Mouse (Mus musculus) embryonic facial prominence, embryonic 11.5 days (tissue): ENCODE results near the gene Wfdc13. TPM values are rescaled to one million over a fixed set of nuclear protein-coding genes. Genes with fewer than 3 reads are reported as not detected.

Source experiments
- ATAC-seq: fragments of 200-750 bp; cut with Nextera tagmentation; replicated peaks from 2 replicates; pipeline ENCODE4 v1.8.0; 2017; ENCODE audit warnings: low read depth; ENCODE audit not compliant: insufficient number of reproducible peaks, low FRiP score, low TSS enrichment
- DNase-seq: peaks from one replicate; pipeline ENCODE4 v3.0.0-alpha.2; 2015; ENCODE audit warnings: low spot score
- H3K27ac ChIP-seq: fragments of 300-500 bp; sonication (generic); replicated peaks from 2 replicates; pipeline ENCODE4 v1.5.1; 2014; ENCODE audit warnings: mild to moderate bottlenecking, low read depth, low read length, control low read depth
- H3K27me3 ChIP-seq: fragments of 300-500 bp; sonication (generic); 2 replicates; pipeline ENCODE4 v1.6.1; 2014; ENCODE audit warnings: mild to moderate bottlenecking, low read length, moderate library complexity, mixed read lengths; ENCODE audit not compliant: control insufficient read depth, insufficient read depth
- H3K36me3 ChIP-seq: fragments of 300-500 bp; sonication (generic); replicated peaks from 2 replicates; pipeline ENCODE4 v1.6.1; 2014; ENCODE audit warnings: low read depth, mild to moderate bottlenecking, low read length, moderate library complexity, mixed read lengths; ENCODE audit not compliant: control insufficient read depth, insufficient read depth
- H3K4me1 ChIP-seq: fragments of 300-500 bp; sonication (generic); 2 replicates; pipeline ENCODE4 v1.6.1; 2014; ENCODE audit warnings: low read length, mixed read lengths; ENCODE audit not compliant: control insufficient read depth, insufficient read depth
- H3K4me2 ChIP-seq: fragments of 300-500 bp; sonication (generic); 2 replicates; pipeline ENCODE4 v1.6.1; 2014; ENCODE audit warnings: low read depth, mild to moderate bottlenecking, control low read depth, low read length, moderate library complexity
- H3K4me3 ChIP-seq: fragments of 300-500 bp; sonication (generic); 2 replicates; pipeline ENCODE4 v1.5.1; 2014; ENCODE audit warnings: low read depth, low read length, control low read depth
- H3K9ac ChIP-seq: fragments of 300-500 bp; sonication (generic); replicated peaks from 2 replicates; pipeline ENCODE4 v1.6.1; 2014; ENCODE audit warnings: mild to moderate bottlenecking, control low read depth, low read length
- H3K9me3 ChIP-seq: fragments of 300-500 bp; sonication (generic); replicated peaks from 2 replicates; pipeline ENCODE4 v1.6.1; 2016; ENCODE audit warnings: mild to moderate bottlenecking, low read length, inconsistent platforms, mixed read lengths; ENCODE audit not compliant: control insufficient read depth
- WGBS: fragments of 180-500 bp; shearing (Covaris S2); extraction: QIAGEN DNeasy Blood & Tissue Kit; methylation state at CpG from one replicate; pipeline ENCODE4 v1.1.7; 2014; 5-methylcytosine and 5-hydroxymethylcytosine counted together
- polyA plus RNA-seq: library from polyadenylated mRNA; unstranded; fragments of >200 nt; fragmentation: Nextera tagmentation; extraction: Ambion mirVana; gene quantifications from 2 replicates; pipeline ENCODE4 v1.2.1, GENCODE M21; 2014

The Wfdc13 gene
- polyA plus RNA-seq, 1 experiment from 2014 or later = not detected

DNA sequence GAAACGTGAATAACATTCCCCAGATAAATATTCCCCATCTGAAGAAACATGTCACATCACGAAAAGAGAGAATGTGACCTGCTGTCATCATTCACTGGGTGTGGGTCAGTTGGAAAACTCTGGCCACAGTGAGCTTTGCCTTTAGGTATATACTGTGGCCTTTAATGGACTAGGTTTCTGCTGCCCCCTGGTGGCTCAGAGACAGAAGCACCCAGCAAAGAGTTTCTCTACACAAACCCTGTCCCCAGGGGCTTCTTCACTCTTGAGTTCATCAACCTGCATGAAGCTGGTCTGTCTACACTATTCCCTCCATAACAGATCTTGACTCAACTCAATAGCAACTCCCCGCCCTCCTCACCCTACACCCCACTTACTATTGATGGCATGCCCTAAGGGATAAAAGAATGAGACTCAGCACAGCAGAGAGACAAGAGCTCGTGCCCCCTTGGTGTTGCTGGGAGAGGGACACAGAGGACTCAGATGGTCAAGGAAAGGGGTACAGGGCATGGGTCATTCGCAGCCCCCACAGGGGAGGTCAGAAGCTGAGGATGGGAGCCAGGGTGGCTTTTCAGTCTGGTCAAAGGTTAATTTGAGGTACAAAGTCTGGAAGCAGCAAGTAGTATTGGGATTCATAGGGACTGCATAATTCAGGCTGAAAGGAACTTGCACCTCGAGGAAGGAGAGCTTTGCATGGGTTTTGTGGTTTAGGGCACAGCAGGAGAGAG, 41.1 kb downstream of the Wfdc13 start:
- Histone ChIP-seq H3K9ac (no peak overlapping the region), H3K36me3 (no peaks in the 10 kb centered on the region), H3K4me2 (no peak overlapping the region), H3K4me1 (no peaks in the 10 kb centered on the region), H3K4me3 (no peak overlapping the region), H3K9me3 (no peaks in the 10 kb centered on the region), H3K27ac (no peak overlapping the region), H3K27me3 (no peaks in the 10 kb centered on the region)
- WGBS = 22% methylated on average over 6 of the region's 6 CpGs
- ATAC-seq = 0 out of 2 replicates have a peak, but pooled peaks have one; percentile 18
- DNase-seq = peak; percentile 84

GRCm38 (mm10) chr2:164731719-164732118, 46.8 kb downstream of the Wfdc13 start:
- no peak for DNase-seq
- Histone ChIP-seq H3K4me2 (no peak overlapping the region), H3K27me3 (no peaks in the 10 kb centered on the region), H3K36me3 (no peaks in the 10 kb centered on the region), H3K4me1 (no peaks in the 10 kb centered on the region), H3K9ac (no peak overlapping the region), H3K9me3 (no peaks in the 10 kb centered on the region), H3K27ac (no peak overlapping the region), H3K4me3 (no peak overlapping the region)
- ATAC-seq = no peak
- WGBS = 68% methylated on average over 5 of the region's 5 CpGs

- no peak overlapping the region for H3K27ac ChIP-seq
- 70% methylated on average over 2 of the region's 2 CpGs for WGBS
- H3K4me2 ChIP-seq = no peak overlapping the region
- H3K27me3 ChIP-seq = no peaks in the 10 kb centered on the region
- H3K4me1 ChIP-seq = no peaks in the 10 kb centered on the region
- H3K9me3 ChIP-seq = no peaks in the 10 kb centered on the region
- H3K9ac ChIP-seq = no peak overlapping the region
- no peaks in the 10 kb centered on the region for H3K36me3 ChIP-seq
- ATAC-seq (no peak), DNase-seq (no peak)
- no peak overlapping the region for H3K4me3 ChIP-seq
Measured at GRCm38 (mm10) chr2:164733259-164733658, 48.4 kb downstream of the Wfdc13 start.

DNA sequence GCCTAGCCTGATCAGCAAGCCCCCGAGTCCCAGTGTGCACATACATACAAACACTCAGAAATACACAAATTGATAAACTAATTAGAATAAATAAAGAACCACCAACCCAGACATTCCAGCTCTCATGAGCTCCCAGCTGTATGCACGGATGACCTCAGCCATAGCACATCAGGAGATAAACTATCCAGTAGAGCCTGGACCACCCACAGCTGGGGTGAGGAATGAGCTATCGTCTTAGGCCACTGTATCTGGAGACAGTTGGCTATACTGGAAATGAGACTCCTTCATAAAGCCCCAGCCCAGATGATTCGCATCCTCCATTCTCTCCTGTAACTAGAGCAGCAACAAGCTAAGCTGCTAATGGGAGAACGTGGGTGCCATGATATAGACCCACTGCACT, 49.9 kb downstream of the Wfdc13 start:
- H3K4me1 ChIP-seq = no peaks in the 10 kb centered on the region
- H3K27ac ChIP-seq = no peak overlapping the region
- no peak overlapping the region for H3K4me2 ChIP-seq
- no peaks in the 10 kb centered on the region for H3K27me3 ChIP-seq
- no peak overlapping the region for H3K4me3 ChIP-seq
- no peaks in the 10 kb centered on the region for H3K9me3 ChIP-seq
- no peaks in the 10 kb centered on the region for H3K36me3 ChIP-seq
- H3K9ac ChIP-seq = no peak overlapping the region
- DNase-seq (no peak), ATAC-seq (no peak)
- WGBS = 87% methylated on average over 5 of the region's 5 CpGs

DNA sequence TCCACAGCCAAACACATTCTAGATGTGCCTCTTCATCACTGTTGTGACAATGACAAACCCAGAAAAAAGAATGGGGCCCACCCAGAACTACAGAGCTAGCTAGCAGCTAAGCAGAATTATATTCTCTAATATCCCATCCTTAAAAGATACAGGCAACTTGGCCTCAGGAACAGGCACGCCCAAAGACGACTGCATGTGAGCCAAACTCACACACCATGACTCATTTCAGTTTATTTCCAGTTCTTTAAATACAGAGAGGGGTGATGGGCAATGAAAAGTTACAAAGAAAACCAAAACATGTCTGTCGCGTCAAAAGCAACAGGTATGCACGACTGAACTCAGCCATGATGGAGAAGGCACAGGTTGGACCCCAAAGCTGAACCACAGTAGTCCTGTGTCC, 50.5 kb downstream of the Wfdc13 start:
- ATAC-seq (no peak), DNase-seq (no peak)
- no peaks in the 10 kb centered on the region for H3K27me3 ChIP-seq
- H3K27ac ChIP-seq = no peak overlapping the region
- no peaks in the 10 kb centered on the region for H3K4me1 ChIP-seq
- H3K36me3 ChIP-seq = no peaks in the 10 kb centered on the region
- no peak overlapping the region for H3K9ac ChIP-seq
- H3K9me3 ChIP-seq = no peaks in the 10 kb centered on the region
- WGBS = 95% methylated on average over 5 of the region's 5 CpGs
- no peak overlapping the region for H3K4me2 ChIP-seq
- no peak overlapping the region for H3K4me3 ChIP-seq

Other genes with a start within 250 kb of the Wfdc13 start
- gene Sdc4, start 241.2 kb upstream of the Wfdc13 start, polyA plus RNA-seq = 19.2 and 24.1 TPM in 2 replicates
- 53.3 and 58.3 TPM in 2 replicates for gene Sys1, start 228.1 kb upstream of the Wfdc13 start, polyA plus RNA-seq
- gene Gm20458, start 224.1 kb upstream of the Wfdc13 start, polyA plus RNA-seq = 2.6 and 4.3 TPM in 2 replicates
- gene Trp53tg5, start 211.4 kb upstream of the Wfdc13 start, polyA plus RNA-seq = not detected in 2 replicates
- 1.6 and 4.2 TPM in 2 replicates for gene Dbndd2, start 199.0 kb upstream of the Wfdc13 start, polyA plus RNA-seq
- gene Pigt, start 187.6 kb upstream of the Wfdc13 start, polyA plus RNA-seq = 38.4 and 43.3 TPM in 2 replicates
- gene Wfdc2, start 122.7 kb upstream of the Wfdc13 start, polyA plus RNA-seq = 47.1 and 52.2 TPM in 2 replicates
- not detected in 2 replicates for gene Spint3, start 111.6 kb upstream of the Wfdc13 start, polyA plus RNA-seq
- not detected in 2 replicates for gene Wfdc6a, start 99.7 kb upstream of the Wfdc13 start, polyA plus RNA-seq
- gene Eppin, start 91.5 kb upstream of the Wfdc13 start, polyA plus RNA-seq = not detected in 2 replicates
- gene Wfdc6b, start 71.6 kb upstream of the Wfdc13 start, polyA plus RNA-seq = not detected in 2 replicates
- not detected in 2 replicates for gene Wfdc8, start 71.5 kb upstream of the Wfdc13 start, polyA plus RNA-seq
- not detected in 2 replicates for gene Wfdc16, start 46.3 kb upstream of the Wfdc13 start, polyA plus RNA-seq
- gene Wfdc10, start 29.1 kb upstream of the Wfdc13 start, polyA plus RNA-seq = not detected in 2 replicates
- gene Wfdc9, start 28.5 kb upstream of the Wfdc13 start, polyA plus RNA-seq = not detected in 2 replicates
- not detected in 2 replicates for gene Wfdc11, start 11.0 kb upstream of the Wfdc13 start, polyA plus RNA-seq
- not detected in 2 replicates for gene Spint4, start 13.4 kb downstream of the Wfdc13 start, polyA plus RNA-seq
- not detected in 2 replicates for gene Spint5, start 30.2 kb downstream of the Wfdc13 start, polyA plus RNA-seq
- 0.38 and 0.46 TPM in 2 replicates for gene Wfdc3, start 60.8 kb downstream of the Wfdc13 start, polyA plus RNA-seq
- 82.0 and 83.1 TPM in 2 replicates for gene Dnttip1, start 60.9 kb downstream of the Wfdc13 start, polyA plus RNA-seq
- 534 and 547 TPM in 2 replicates for gene Ube2c, start 84.8 kb downstream of the Wfdc13 start, polyA plus RNA-seq
- 4.3 and 11.2 TPM in 2 replicates for gene Tnnc2, start 94.9 kb downstream of the Wfdc13 start, polyA plus RNA-seq
- gene Snx21, start 100.7 kb downstream of the Wfdc13 start, polyA plus RNA-seq = 9.9 and 10.5 TPM in 2 replicates
- 9.6 and 11.6 TPM in 2 replicates for gene Acot8, start 119.8 kb downstream of the Wfdc13 start, polyA plus RNA-seq
- 9.8 and 11.3 TPM in 2 replicates for gene Zswim3, start 120.0 kb downstream of the Wfdc13 start, polyA plus RNA-seq
- 20.4 and 21.2 TPM in 2 replicates for gene Zswim1, start 137.6 kb downstream of the Wfdc13 start, polyA plus RNA-seq
- gene Spata25, start 143.4 kb downstream of the Wfdc13 start, polyA plus RNA-seq = 0.36 TPM in 1 of 2 replicates, not detected in the other
- gene Ctsa, start 147.8 kb downstream of the Wfdc13 start, polyA plus RNA-seq = 102 TPM in 2 replicates
- 3.0 and 4.7 TPM in 2 replicates for gene Neurl2, start 148.3 kb downstream of the Wfdc13 start, polyA plus RNA-seq
- gene Pltp, start 172.6 kb downstream of the Wfdc13 start, polyA plus RNA-seq = 41.8 and 50.2 TPM in 2 replicates
- 57.1 and 68.6 TPM in 2 replicates for gene Pcif1, start 194.2 kb downstream of the Wfdc13 start, polyA plus RNA-seq
- 8.0 and 10.0 TPM in 2 replicates for gene Zfp335, start 226.7 kb downstream of the Wfdc13 start, polyA plus RNA-seq